Mouse (Mus musculus) forebrain, embryonic 14.5 days (tissue): ENCODE measurements around the gene Zg16. TPM values are rescaled to one million over a fixed set of nuclear protein-coding genes. Genes with fewer than 3 reads are reported as not detected.
A peak's percentile ranks its signal among the peaks of the same experiment; 100 is the strongest.
"Not testable (repeated sequence)": the region's sequence is repeated elsewhere in the genome, so short reads cannot be mapped to it uniquely, and the experiment has no call there.

Source experiments
- ATAC-seq: fragments of 200-750 bp; cut with Nextera tagmentation; 2 replicates; pipeline ENCODE4 v1.8.0; 2017; ENCODE audit warnings: mild to moderate bottlenecking, moderate library complexity
- DNase-seq: peaks from one replicate; pipeline ENCODE4 v3.0.0-alpha.2; 2015; ENCODE audit warnings: low spot score
- H3K27ac ChIP-seq: fragments of 300-500 bp; sonication (generic); 2 replicates; pipeline ENCODE4 v1.5.1; 2014; ENCODE audit warnings: low read depth, mild to moderate bottlenecking, control low read depth, low read length, moderate library complexity
- H3K27me3 ChIP-seq: fragments of 300-500 bp; sonication (generic); replicated peaks from 2 replicates; pipeline ENCODE4 v1.6.1; 2014; ENCODE audit warnings: low read length, control low read depth, mixed read lengths; ENCODE audit not compliant: control insufficient read depth, insufficient read depth
- H3K36me3 ChIP-seq: fragments of 300-500 bp; sonication (generic); 2 replicates; pipeline ENCODE4 v1.6.1; 2014; ENCODE audit warnings: low read length, control low read depth; ENCODE audit not compliant: control insufficient read depth, insufficient read depth
- H3K4me1 ChIP-seq: fragments of 300-500 bp; sonication (generic); 2 replicates; pipeline ENCODE4 v1.6.1; 2014; ENCODE audit warnings: antibody characterized with exemption, low read length, control low read depth; ENCODE audit not compliant: control insufficient read depth, insufficient read depth
- H3K4me2 ChIP-seq: fragments of 300-500 bp; sonication (generic); 2 replicates; pipeline ENCODE4 v1.6.1; 2014; ENCODE audit warnings: mild to moderate bottlenecking, control low read depth, low read length
- H3K4me3 ChIP-seq: fragments of 300-500 bp; sonication (generic); 2 replicates; pipeline ENCODE4 v1.5.1; 2014; ENCODE audit warnings: low read depth, low read length, control low read depth
- H3K9ac ChIP-seq: fragments of 300-500 bp; sonication (generic); 2 replicates; pipeline ENCODE4 v1.6.1; 2014; ENCODE audit warnings: mild to moderate bottlenecking, low read length, control low read depth, moderate library complexity
- H3K9me3 ChIP-seq: fragments of 300-500 bp; sonication (generic); replicated peaks from 2 replicates; pipeline ENCODE4 v1.6.1; 2016; ENCODE audit warnings: low read length, control low read depth, mixed read lengths; ENCODE audit not compliant: control insufficient read depth
- WGBS: fragments of 180-500 bp; shearing (Covaris S2); extraction: QIAGEN DNeasy Blood & Tissue Kit; methylation state at CpG from one replicate; pipeline ENCODE4 v1.1.7; 2014; 5-methylcytosine and 5-hydroxymethylcytosine counted together
- polyA plus RNA-seq: library from polyadenylated mRNA; unstranded; fragments of >200 nt; fragmentation: Nextera tagmentation; extraction: Ambion mirVana; gene quantifications from 2 replicates; pipeline ENCODE4 v1.2.1, GENCODE M21; 2014

Gene Zg16
- polyA plus RNA-seq = not detected in 2 replicates

DNA sequence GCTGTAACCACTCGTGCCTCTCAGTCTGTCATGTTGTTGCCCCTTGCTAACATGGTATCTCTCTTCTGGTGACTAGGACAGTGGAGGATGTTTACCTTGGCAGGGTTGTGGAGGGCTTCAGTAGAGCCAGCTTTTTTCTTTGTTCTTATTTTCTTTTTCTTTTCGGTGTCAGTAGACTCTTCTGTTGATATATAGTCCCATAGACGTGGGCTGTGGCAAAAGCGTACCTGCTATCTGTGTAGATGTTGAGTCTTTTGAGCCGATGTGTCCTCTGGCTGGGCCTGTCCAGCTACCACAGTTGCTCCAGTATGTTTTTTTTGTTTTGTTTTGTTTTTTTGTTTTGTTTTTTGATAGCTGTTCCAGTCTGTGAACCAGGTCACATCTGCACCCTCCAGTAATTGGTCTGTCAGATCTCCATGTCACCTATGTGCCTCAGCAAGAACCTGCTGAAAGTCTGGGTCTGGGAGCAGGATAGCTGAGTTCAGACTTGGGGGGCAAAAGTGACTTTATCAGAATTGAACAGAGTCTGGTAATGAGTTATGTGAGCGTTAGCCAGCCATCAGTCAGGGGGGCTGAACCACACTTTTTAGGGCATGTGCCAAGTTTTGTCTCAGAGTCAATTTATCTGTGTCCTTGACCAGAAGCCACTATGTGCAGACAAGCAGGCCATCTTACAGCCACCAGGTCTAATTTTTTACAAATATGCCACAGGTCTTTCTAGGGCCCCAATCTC is at the start of gene Zg16:
Zg16 (minus strand) TSS at position 51 of the 733 bp plus-strand sequence.
- not testable (repeated sequence) for H3K36me3 ChIP-seq, H3K4me2 ChIP-seq, ATAC-seq, H3K4me3 ChIP-seq, H3K27me3 ChIP-seq, H3K27ac ChIP-seq, H3K9ac ChIP-seq, H3K4me1 ChIP-seq, H3K9me3 ChIP-seq, DNase-seq
- WGBS = 81% methylated on average over 6 of the region's 6 CpGs

DNA sequence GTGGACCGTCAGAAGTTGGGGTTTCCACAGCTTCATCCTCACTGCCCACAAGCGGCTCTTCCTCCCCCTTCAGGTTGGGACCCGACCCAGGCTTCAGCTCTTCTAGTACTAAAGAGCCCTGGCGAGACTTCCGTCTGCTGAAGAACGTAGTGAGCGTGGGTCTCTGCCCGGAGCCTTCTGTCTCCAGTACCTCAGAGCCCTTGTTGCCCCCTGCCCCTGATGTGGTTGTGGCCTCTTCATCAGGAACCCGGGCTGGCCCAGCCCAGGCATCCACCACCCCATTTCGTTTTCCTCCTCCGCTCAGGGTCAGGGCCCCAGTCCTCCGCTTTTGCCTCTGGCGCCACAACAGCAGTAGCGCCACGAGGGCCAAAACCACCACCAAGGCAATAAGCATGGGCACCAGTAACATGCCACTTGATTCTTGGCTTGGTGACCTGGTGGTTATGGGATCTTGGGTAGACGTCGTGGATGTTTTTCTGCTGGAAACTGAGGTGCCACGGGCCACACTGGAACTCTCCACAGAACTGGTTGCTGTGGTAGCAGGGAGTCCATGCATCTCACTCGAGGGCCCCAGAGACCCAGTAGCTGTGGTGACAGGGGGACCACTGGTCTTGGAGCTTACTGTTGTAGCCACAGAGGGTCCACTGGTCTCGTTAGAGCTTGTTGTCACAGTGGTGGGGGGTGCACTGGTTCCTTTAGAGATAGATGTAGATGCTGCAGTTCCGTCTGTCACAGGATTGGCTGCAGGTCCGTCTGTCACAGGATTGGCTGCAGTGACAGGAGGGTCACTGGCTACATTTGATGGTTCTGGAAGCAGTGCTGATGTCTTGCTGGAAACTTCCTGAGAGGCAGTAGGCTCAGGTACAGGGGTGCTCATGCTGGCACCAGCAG is 49.3 kb upstream of the Zg16 start:
- no peaks in the 10 kb centered on the region for H3K9me3 ChIP-seq
- 87% methylated on average over 22 of the region's 22 CpGs for WGBS
- no peak overlapping the region for H3K27ac ChIP-seq
- no peaks in the 10 kb centered on the region for H3K4me1 ChIP-seq
- no peak overlapping the region for H3K4me3 ChIP-seq
- H3K9ac ChIP-seq = no peak overlapping the region
- H3K27me3 ChIP-seq = no peaks in the 10 kb centered on the region
- no peaks in the 10 kb centered on the region for H3K36me3 ChIP-seq
- no peak for DNase-seq
- no peak for ATAC-seq
- H3K4me2 ChIP-seq = no peak overlapping the region

DNA sequence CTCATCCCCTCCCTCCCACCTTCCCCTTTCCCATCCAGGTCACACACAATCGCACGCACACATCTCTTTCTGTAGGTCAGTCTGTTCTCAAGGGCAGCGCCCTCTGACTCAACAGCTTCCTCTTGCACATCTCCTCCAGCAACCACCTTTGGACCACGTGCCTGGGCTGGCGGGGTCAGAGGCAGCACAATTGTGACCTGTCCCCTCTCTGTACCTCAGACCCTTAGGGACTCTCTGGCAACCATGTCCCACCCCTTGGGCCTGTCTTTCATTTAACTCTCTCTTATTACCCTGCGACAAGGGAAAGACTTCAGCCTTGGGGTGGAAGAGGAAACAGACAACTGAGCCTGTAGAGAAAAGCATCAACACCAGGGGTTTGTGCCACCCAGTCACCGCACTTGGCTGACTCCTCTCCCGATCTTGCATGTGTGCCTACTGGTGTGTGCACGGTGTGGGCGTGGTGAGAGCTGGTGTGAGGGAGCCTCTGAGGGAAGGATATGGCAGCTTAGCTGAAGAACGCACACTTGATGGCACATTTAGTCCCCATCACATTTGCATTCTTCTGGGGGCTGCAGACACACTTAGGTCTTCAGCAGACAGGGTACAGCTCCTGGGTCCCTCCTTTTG is 47.8 kb upstream of the Zg16 start:
- no peak for DNase-seq
- WGBS = 89% methylated on average over 11 of the region's 11 CpGs
- Histone ChIP-seq H3K27ac (no peak overlapping the region), H3K9me3 (no peaks in the 10 kb centered on the region), H3K4me1 (no peaks in the 10 kb centered on the region), H3K9ac (no peak overlapping the region), H3K4me3 (no peak overlapping the region), H3K27me3 (no peaks in the 10 kb centered on the region), H3K36me3 (no peaks in the 10 kb centered on the region), H3K4me2 (no peak overlapping the region)
- ATAC-seq = no peak

DNA sequence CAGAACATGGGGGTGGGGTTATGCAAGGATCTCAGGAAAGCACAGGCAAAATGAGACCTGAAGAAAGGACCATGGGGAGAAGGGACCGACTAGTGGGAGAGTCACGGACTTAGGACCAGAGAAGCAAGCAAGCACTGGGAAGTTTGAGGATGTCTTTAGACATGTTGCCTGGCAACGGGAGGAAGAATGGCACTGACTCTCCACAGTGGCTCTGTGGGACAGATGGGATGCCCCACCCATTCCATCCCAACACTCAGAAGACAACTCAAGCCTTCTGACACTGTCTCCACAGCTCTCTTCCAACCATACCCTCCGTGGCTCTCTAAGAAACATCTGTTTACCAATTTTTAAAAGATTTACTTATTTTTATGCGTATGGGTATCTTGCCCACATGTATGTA is 46.0 kb upstream of the Zg16 start:
- H3K36me3 ChIP-seq = no peaks in the 10 kb centered on the region
- no peaks in the 10 kb centered on the region for H3K9me3 ChIP-seq
- no peaks in the 10 kb centered on the region for H3K27me3 ChIP-seq
- H3K4me1 ChIP-seq = no peaks in the 10 kb centered on the region
- H3K4me3 ChIP-seq = no peak overlapping the region
- DNase-seq (no peak), ATAC-seq (no peak)
- 63% methylated on average over 5 of the region's 5 CpGs for WGBS
- no peak overlapping the region for H3K27ac ChIP-seq
- no peak overlapping the region for H3K9ac ChIP-seq
- no peak overlapping the region for H3K4me2 ChIP-seq

DNA sequence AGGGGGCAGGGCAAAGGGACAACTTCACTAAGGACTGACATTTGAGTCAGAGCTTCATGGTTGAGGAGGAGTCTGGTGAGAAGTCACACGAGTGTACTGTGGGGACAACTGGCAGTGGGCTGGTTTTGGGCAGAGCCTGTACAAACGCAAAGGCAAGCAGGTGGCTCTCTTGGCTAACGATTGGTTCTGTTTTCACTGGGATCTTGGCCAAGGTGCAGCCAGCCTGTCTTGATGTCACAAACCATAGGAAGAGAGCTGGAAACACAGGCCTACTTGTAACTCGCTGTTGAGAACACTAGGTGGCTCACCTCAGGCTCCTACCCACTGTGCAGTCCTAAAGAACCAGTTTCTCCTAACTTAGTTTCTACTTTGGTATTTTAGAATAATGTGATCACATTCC is 42.5 kb upstream of the Zg16 start:
- Histone ChIP-seq H3K27ac (no peak overlapping the region), H3K9me3 (no peaks in the 10 kb centered on the region), H3K36me3 (no peaks in the 10 kb centered on the region), H3K9ac (no peak overlapping the region), H3K4me3 (no peak overlapping the region), H3K4me2 (no peak overlapping the region), H3K4me1 (no peaks in the 10 kb centered on the region), H3K27me3 (no peaks in the 10 kb centered on the region)
- ATAC-seq = peak; percentile 55; the same call in 1 of the 2 replicates
- DNase-seq = peak; percentile 67
- 10% methylated on average over 4 of the region's 4 CpGs for WGBS

DNA sequence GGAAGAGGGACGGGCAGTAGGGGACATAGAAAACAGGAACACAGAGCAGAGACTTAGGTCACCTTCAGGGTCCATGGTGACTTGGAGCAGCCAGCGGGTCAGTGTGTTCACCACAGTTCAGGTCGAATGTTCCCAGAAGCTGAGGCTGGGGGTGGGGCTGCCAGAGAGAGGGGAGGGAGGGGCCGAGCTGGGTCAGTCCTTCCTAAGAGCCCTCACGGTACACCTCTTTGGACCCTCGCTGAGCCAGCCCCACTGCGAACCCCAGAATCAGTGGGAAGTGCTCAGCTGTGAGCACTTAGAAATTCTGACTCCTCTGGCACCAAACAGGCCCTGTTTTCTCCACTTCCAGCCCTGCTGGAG is 34.8 kb upstream of the Zg16 start, which contains the start of gene Qprt:
Qprt (minus strand) TSS at position 316 of the 360 bp plus-strand sequence.
- H3K36me3 ChIP-seq = no peaks in the 10 kb centered on the region
- H3K4me2 ChIP-seq = no peak within 1 kb of the TSS
- no peak within 1 kb of the TSS for H3K4me3 ChIP-seq
- H3K9me3 ChIP-seq = peaks cover 5% of the 10 kb centered on the region; the same call in 1 of the 2 replicates
- ATAC-seq = no peak
- WGBS = 15% methylated on average over 6 of the region's 7 CpGs
- DNase-seq = no peak
- no peak within 1 kb of the TSS for H3K9ac ChIP-seq
- no peaks in the 10 kb centered on the region for H3K27me3 ChIP-seq
- H3K4me1 ChIP-seq = no peaks in the 10 kb centered on the region
- H3K27ac ChIP-seq = no peak within 1 kb of the TSS

DNA sequence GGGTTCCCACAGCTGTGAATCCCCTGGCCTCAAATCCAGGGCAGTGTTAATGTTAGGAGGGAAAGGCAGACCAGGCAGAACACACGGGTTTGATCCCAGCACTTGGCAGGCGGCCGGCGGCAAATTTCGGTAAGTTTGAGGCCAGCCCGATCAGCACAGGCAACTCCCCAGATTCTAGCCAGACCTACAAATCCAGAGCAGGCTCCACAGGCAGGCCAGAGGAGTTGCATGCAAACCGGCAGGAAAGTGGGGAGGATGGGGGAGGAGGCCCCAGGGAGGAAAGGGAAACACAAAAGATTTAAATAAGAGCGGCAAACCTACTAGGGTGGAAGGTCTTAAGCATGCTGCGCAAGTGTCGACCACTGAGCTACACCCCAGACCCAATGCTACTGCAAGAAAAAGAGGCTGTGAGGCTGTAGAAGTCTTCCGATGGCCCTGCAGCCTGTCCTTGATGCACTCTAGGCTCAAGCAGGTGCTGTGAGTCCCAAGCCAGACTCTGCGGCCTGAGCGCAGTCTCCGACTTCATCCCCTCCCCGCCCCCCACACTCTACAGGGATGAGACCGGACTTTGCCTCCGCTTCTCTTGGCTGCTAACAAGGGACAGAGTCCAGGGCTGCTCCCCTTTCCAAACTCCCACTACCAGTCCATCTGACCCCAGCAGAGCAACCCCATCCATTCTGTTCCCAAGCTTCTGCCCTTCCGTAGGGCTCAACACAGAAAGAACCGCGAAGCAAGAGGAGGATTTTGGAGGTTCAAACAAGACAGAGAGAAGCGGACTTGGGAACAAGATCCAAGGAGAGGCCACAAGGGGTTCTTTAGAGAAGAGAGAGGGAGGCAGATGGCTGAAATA is 34.2 kb upstream of the Zg16 start:
- no peak overlapping the region for H3K9ac ChIP-seq
- DNase-seq = no peak

DNA sequence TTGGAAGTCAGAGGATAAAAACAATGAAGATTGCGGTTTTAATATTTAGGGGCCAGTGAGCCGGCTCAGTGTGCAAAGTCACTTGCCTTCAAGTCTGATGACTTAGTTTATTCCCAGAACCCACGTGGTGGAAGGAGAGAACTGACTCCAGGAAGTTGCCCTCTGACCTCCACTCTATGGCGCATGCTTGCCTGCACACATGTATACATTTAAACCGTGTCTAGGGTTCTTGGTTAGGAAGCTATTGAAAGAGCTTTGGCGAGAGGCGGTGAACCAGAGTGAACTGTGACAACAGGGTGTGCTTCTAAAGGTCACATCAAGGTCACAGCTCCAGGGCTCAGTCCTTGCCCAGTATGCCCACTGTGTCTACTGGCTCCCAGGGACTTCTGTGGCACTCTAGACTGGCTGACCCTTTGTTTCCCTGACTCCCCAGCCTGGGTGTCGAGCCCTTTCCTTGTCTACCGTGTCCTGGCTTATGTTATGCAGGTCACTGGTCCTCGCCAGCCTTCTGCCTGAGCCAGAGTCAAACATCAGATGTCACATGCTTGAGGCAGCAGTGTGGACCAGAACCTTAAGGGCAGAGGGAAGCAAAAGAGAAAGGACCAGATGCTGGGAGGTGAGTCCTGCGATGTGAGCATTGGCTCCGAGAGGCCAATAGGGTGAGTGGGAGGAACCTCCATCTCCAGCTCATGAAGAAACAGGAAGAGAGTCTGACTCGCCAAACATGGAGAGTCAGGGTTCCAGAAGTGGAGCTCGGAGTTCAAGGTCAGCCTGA is 31.7 kb upstream of the Zg16 start:
- 65% methylated on average over 14 of the region's 14 CpGs for WGBS
- DNase-seq (no peak), ATAC-seq (no peak)
- Histone ChIP-seq H3K9me3 (peaks cover under 1% of the 10 kb centered on the region; the same call in 1 of the 2 replicates), H3K4me3 (no peak overlapping the region), H3K4me1 (no peaks in the 10 kb centered on the region), H3K9ac (no peak overlapping the region), H3K27ac (no peak overlapping the region), H3K27me3 (no peaks in the 10 kb centered on the region), H3K4me2 (no peak overlapping the region), H3K36me3 (no peaks in the 10 kb centered on the region)

More for the DNA sequence above, 34.2 kb upstream of the Zg16 start:
- no peak overlapping the region for H3K27ac ChIP-seq
- H3K4me3 ChIP-seq = no peak overlapping the region
- 6% methylated on average over 21 of the region's 21 CpGs for WGBS
- H3K4me2 ChIP-seq = no peak overlapping the region
- no peaks in the 10 kb centered on the region for H3K4me1 ChIP-seq
- H3K36me3 ChIP-seq = no peaks in the 10 kb centered on the region
- ATAC-seq = no peak
- no peaks in the 10 kb centered on the region for H3K27me3 ChIP-seq
- H3K9me3 ChIP-seq = peaks cover 5% of the 10 kb centered on the region; the same call in 1 of the 2 replicates
